Mouse (Mus musculus) megakaryocyte, embryonic 14.5 days (primary cell): ENCODE results near the gene Lmf2.

Experiments
- FLI1 ChIP-seq: IDR thresholded peaks from 2 replicates; pipeline ENCODE4 v1.6.1; 2012; ENCODE audit warnings: low read length, inconsistent platforms, mixed read lengths
- GATA1 ChIP-seq: IDR thresholded peaks from 3 replicates; pipeline ENCODE4 v1.6.1; 2012; ENCODE audit warnings: mixed read lengths, low read length, inconsistent platforms, borderline replicate concordance

- no peak for TF ChIP-seq GATA1
- no peak for TF ChIP-seq FLI1
Observed at GRCm38 (mm10) chr15:89314107-89314506, 41.4 kb downstream of the Lmf2 start.
